ENCODE assay signal across 8 mouse cellular contexts in the genomic region with DNA sequence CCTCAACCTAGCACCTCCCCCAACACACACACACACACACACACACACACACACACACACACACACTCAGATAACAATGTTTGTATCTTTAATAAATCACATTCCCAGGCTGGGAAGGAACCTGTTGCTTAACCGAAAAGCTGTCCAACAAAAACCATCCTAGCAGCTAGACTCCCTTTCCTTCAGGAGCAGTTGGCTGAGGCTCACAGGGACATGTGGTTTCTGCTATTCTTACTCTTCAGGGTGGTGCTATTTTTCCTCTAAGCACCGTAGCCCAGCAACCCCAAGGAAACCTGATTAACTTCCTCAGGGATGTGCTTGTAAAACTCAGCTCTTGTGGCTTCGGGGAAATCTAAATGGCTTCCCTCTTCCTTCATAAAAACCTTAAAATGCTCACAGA. TPM values are rescaled to one million over a fixed set of nuclear protein-coding genes. Genes with fewer than 3 reads are reported as not detected.
DNase-seq lines count a peak whose midpoint lies in the region; ATAC-seq lines count a peak whose summit lies in the region.

No protein-coding gene starts in this region.

- H3K4me1 ChIP-seq in forebrain, embryonic 13.5 days = peaks cover 11% of the 10 kb centered on the region; the same call in 1 of the 2 replicates

- H3K27ac ChIP-seq in forebrain, embryonic 13.5 days = no peak overlapping the region

- H3K9ac ChIP-seq in forebrain, embryonic 13.5 days = no peak overlapping the region

- DNase-seq in lung, postnatal 10 days = peak; percentile 18
- no peak for DNase-seq in lung, postnatal 14 days
- peak; percentile 33 to 60 for DNase-seq in frontal cortex, postnatal 10 days (ENCODE audit: low spot score in 2 of 2)
- peak; percentile 46 to 48 for DNase-seq in heart, postnatal 36 days
- peak; percentile 31 for DNase-seq in right cerebral cortex, postnatal 4 days
- DNase-seq in thymus, postnatal 4 days = no peak

- no peak overlapping the region for H3K4me2 ChIP-seq in forebrain, embryonic 13.5 days

- no peak overlapping the region for H3K4me3 ChIP-seq in forebrain, embryonic 13.5 days

- H3K9me3 ChIP-seq in forebrain, embryonic 13.5 days (replicated peaks) = no peaks in the 10 kb centered on the region

- no peaks in the 10 kb centered on the region for H3K27me3 ChIP-seq in forebrain, embryonic 13.5 days

- ATAC-seq in forebrain, embryonic 13.5 days = no peak
- ATAC-seq in megakaryocyte progenitor cell, adult 5-6 weeks (replicated peaks; ENCODE audit: poor library complexity) = no peak

- WGBS in forebrain, embryonic 13.5 days = 74% methylated on average over 3 of the region's 3 CpGs

- intact Hi-C loops in heart, postnatal 36 days (cut with DNase I) = loop anchor here (2.0 kb wide), 2 partner anchors 39 to 81 kb away; no protein-coding TSS in a partner anchor

- no peaks in the 10 kb centered on the region for H3K36me3 ChIP-seq in forebrain, embryonic 13.5 days (ENCODE audit: poor library complexity, severe bottlenecking)

RNA-seq across cellular contexts. Expression of a gene that starts 57.9 kb away (rescaled TPM):
- total RNA-seq in heart, postnatal 36 days (2021) = 10 to 100 TPM; 14.3 to 16.6 TPM
- polyA plus RNA-seq in forebrain, embryonic 13.5 days (2015; fragmentation: Nextera tagmentation; extraction: Ambion mirVana) = 39.1 and 45.1 TPM in 2 replicates
- total RNA-seq in megakaryocyte progenitor cell, adult 5-6 weeks (2015) = 0.07 and 0.15 TPM in 2 replicates
- total RNA-seq in megakaryocyte progenitor cell, adult 5-6 weeks (2017) = 0.21 and 3.3 TPM in 2 replicates

Comparison
In these comparisons a context has a peak if more than half of its experiments do, and no peak if none do; other contexts are left out.
1. DNase-seq: peak in lung, postnatal 10 days (single experiment), frontal cortex, postnatal 10 days (2 of 2), heart, postnatal 36 days (2 of 2) and right cerebral cortex, postnatal 4 days (single experiment); none in lung, postnatal 14 days (single experiment) and thymus, postnatal 4 days (single experiment).